In the genomic region with DNA sequence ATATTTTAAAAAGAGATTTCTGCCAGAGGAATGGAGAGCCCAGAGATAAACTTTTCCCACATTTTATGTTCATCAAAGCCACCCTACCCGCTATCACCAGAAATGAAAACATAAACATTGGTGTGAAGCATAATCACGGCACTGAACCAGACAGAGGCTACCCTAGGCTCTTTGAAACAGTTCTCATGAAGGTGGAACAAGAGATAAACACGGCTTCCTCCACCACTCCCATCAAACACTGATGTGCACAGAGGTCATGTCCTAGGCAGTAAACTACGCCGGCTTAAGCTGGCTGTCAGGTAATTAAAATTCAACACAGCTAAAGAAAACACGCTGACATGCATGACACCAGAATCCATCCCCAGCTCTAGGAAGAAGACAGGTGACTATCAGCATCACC, we compare ENCODE assay signal across 29 mouse cellular contexts.
"Had no signal": no experiment of that assay in that cellular context is flagged by ENCODE, and none has a peak within 500 bp of the region (broad histone marks: within the 10 kb centered on the region; RNA-seq: fewer than 3 reads in every experiment).

No protein-coding gene starts in this region.

- H3K27me3 ChIP-seq: embryonic facial prominence, embryonic 12.5 days; embryonic facial prominence, embryonic 13.5 days; embryonic facial prominence, embryonic 15.5 days; forebrain, embryonic 12.5 days; forebrain, embryonic 13.5 days; forebrain, embryonic 15.5 days had no signal

- H3K9me3 ChIP-seq: embryonic facial prominence, embryonic 10.5 days; embryonic facial prominence, embryonic 12.5 days; embryonic facial prominence, embryonic 13.5 days; embryonic facial prominence, embryonic 15.5 days; forebrain, embryonic 10.5 days; forebrain, embryonic 12.5 days; forebrain, embryonic 13.5 days; forebrain, embryonic 15.5 days had no signal

- H3K4me2 ChIP-seq: embryonic facial prominence, embryonic 12.5 days; embryonic facial prominence, embryonic 13.5 days; embryonic facial prominence, embryonic 15.5 days; forebrain, embryonic 12.5 days; forebrain, embryonic 13.5 days; forebrain, embryonic 15.5 days had no signal

- ATAC-seq: forebrain, embryonic 13.5 days; forebrain, embryonic 14.5 days; forebrain, embryonic 15.5 days; forebrain, embryonic 16.5 days; forebrain, postnatal 0 days had no signal

- H3K27ac ChIP-seq: embryonic facial prominence, embryonic 10.5 days; embryonic facial prominence, embryonic 12.5 days; embryonic facial prominence, embryonic 13.5 days; embryonic facial prominence, embryonic 15.5 days; forebrain, embryonic 10.5 days; forebrain, embryonic 12.5 days; forebrain, embryonic 13.5 days; forebrain, embryonic 15.5 days; gastrocnemius, adult 2 months; heart, adult 2 months had no signal

- H3K4me1 ChIP-seq: embryonic facial prominence, embryonic 12.5 days; embryonic facial prominence, embryonic 13.5 days; embryonic facial prominence, embryonic 15.5 days; forebrain, embryonic 10.5 days; forebrain, embryonic 12.5 days; forebrain, embryonic 13.5 days; forebrain, embryonic 15.5 days had no signal

- DNase-seq: cerebellum, adult 18-20 months; cerebellum, adult 2 months; cerebellum, adult 8-10 months; cerebellum, adult 9-10 months; cerebellum, adult 9-11 months; cerebellum, postnatal 10 days; cerebellum, postnatal 14 days; cerebellum, postnatal 25 days; cerebellum, postnatal 36 days; embryo, embryonic 11 days; forebrain, postnatal 0 days; gastrocnemius, adult 2 months; gastrocnemius, postnatal 10 days; gastrocnemius, postnatal 14 days; gastrocnemius, postnatal 25 days; gastrocnemius, postnatal 36 days; heart, adult 18-20 months; heart, adult 2 months had no signal

- H3K4me3 ChIP-seq: embryonic facial prominence, embryonic 10.5 days; embryonic facial prominence, embryonic 12.5 days; embryonic facial prominence, embryonic 13.5 days; embryonic facial prominence, embryonic 15.5 days; erythroblast, embryonic 14.5 days; forebrain, embryonic 10.5 days; forebrain, embryonic 12.5 days; forebrain, embryonic 13.5 days; forebrain, embryonic 15.5 days; gastrocnemius, adult 2 months; heart, adult 2 months had no signal

- H3K9ac ChIP-seq: embryonic facial prominence, embryonic 12.5 days; embryonic facial prominence, embryonic 13.5 days; embryonic facial prominence, embryonic 15.5 days; forebrain, embryonic 12.5 days; forebrain, embryonic 13.5 days; forebrain, embryonic 15.5 days; forebrain, postnatal 0 days had no signal

- H3K36me3 ChIP-seq: embryonic facial prominence, embryonic 10.5 days; embryonic facial prominence, embryonic 12.5 days; embryonic facial prominence, embryonic 13.5 days; embryonic facial prominence, embryonic 15.5 days; forebrain, embryonic 10.5 days; forebrain, embryonic 12.5 days; forebrain, embryonic 15.5 days had no signal
